Mouse (Mus musculus) myocyte (in vitro differentiated cells): ENCODE results near the gene Cfap99. TPM values are rescaled to one million over a fixed set of nuclear protein-coding genes. Genes with fewer than 3 reads are reported as not detected.

Experiments
- H3K27me3 ChIP-seq: one replicate; pipeline ENCODE4 v1.6.1; 2011; ENCODE audit not compliant: control insufficient read depth, insufficient read depth, insufficient read length
- H3K36me3 ChIP-seq: one replicate; pipeline ENCODE4 v1.6.1; 2011; ENCODE audit not compliant: control insufficient read depth, insufficient read depth
- H3K4me2 ChIP-seq: one replicate; pipeline ENCODE4 v1.6.1; 2011; ENCODE audit warnings: low read depth, control low read depth
- H3K4me3 ChIP-seq: one replicate; pipeline ENCODE4 v1.5.1; 2011; ENCODE audit warnings: mild to moderate bottlenecking, control low read depth, moderate library complexity
- H3K79me2 ChIP-seq: one replicate; pipeline ENCODE4 v1.6.1; 2011; ENCODE audit not compliant: control insufficient read depth, insufficient read depth
- H3ac ChIP-seq: one replicate; pipeline ENCODE4 v1.6.1; 2011; ENCODE audit not compliant: control insufficient read depth, insufficient read length
- CEBPB ChIP-seq: IDR thresholded peaks from 2 replicates; pipeline ENCODE4 v1.6.1; 2011; ENCODE audit warnings: mild to moderate bottlenecking, moderate library complexity; ENCODE audit not compliant: poor library complexity, insufficient read depth, severe bottlenecking
- E2F4 ChIP-seq: IDR thresholded peaks from one replicate; pipeline ENCODE4 v1.6.1; 2011; ENCODE audit warnings: mild to moderate bottlenecking, control low read depth, moderate library complexity; ENCODE audit not compliant: insufficient read depth
- MAX ChIP-seq: IDR thresholded peaks from one replicate; pipeline ENCODE4 v1.6.1; 2011; ENCODE audit warnings: low read depth, mild to moderate bottlenecking, control low read depth
- MYOD1 ChIP-seq, 3 experiments: IDR thresholded peaks; one replicate each; pipeline ENCODE4 v1.6.1; 2011; ENCODE audit warnings: control low read depth in 2 of 3, low read depth in 2 of 3, mild to moderate bottlenecking in 2 of 3, moderate library complexity in 1 of 3; ENCODE audit not compliant: insufficient read length in 2 of 3, control insufficient read depth in 1 of 3
- MYOG ChIP-seq, 3 experiments: IDR thresholded peaks; one replicate each; pipeline ENCODE4 v1.6.1; 2011; ENCODE audit warnings: control low read depth in 2 of 3, low read depth in 2 of 3, mild to moderate bottlenecking in 2 of 3; ENCODE audit not compliant: insufficient read length in 2 of 3, control insufficient read depth in 1 of 3, insufficient read depth in 1 of 3
- POLR2A ChIP-seq: IDR thresholded peaks from one replicate; pipeline ENCODE4 v1.6.1; 2011; ENCODE audit warnings: low read depth, mild to moderate bottlenecking, control low read depth, moderate library complexity; ENCODE audit not compliant: insufficient read length
- POLR2AphosphoS2 ChIP-seq: IDR thresholded peaks from one replicate; pipeline ENCODE4 v1.6.1; 2011; ENCODE audit warnings: low read depth, control low read depth; ENCODE audit not compliant: insufficient read length
- REST ChIP-seq: IDR thresholded peaks from one replicate; pipeline ENCODE4 v1.6.1; 2011; ENCODE audit warnings: mild to moderate bottlenecking, control low read depth, moderate library complexity; ENCODE audit not compliant: insufficient read depth, insufficient read length
- SRF ChIP-seq: IDR thresholded peaks from one replicate; pipeline ENCODE4 v1.6.1; 2011; ENCODE audit warnings: low read depth; ENCODE audit not compliant: control insufficient read depth, insufficient read length
- TCF12 ChIP-seq: IDR thresholded peaks from one replicate; pipeline ENCODE4 v1.6.1; 2011; ENCODE audit warnings: mild to moderate bottlenecking, control low read depth; ENCODE audit not compliant: poor library complexity, insufficient read depth, severe bottlenecking
- TCF3 ChIP-seq: IDR thresholded peaks from one replicate; pipeline ENCODE4 v1.6.1; 2011; ENCODE audit warnings: low read depth, control low read depth; ENCODE audit not compliant: insufficient read length
- USF1 ChIP-seq: IDR thresholded peaks from one replicate; pipeline ENCODE4 v1.6.1; 2011; ENCODE audit warnings: low read depth, mild to moderate bottlenecking, control low read depth, moderate library complexity
- polyA plus RNA-seq: library from polyadenylated mRNA; unstranded; fragments of >200 nt; fragmentation: generic; extraction: Trizol; gene quantifications from one replicate; pipeline ENCODE4 v1.2.1, GENCODE M21; 2012; ENCODE audit warnings: missing spikeins

Cfap99 gene
- polyA plus RNA-seq, 1 experiment, result 0.02 TPM

DNA sequence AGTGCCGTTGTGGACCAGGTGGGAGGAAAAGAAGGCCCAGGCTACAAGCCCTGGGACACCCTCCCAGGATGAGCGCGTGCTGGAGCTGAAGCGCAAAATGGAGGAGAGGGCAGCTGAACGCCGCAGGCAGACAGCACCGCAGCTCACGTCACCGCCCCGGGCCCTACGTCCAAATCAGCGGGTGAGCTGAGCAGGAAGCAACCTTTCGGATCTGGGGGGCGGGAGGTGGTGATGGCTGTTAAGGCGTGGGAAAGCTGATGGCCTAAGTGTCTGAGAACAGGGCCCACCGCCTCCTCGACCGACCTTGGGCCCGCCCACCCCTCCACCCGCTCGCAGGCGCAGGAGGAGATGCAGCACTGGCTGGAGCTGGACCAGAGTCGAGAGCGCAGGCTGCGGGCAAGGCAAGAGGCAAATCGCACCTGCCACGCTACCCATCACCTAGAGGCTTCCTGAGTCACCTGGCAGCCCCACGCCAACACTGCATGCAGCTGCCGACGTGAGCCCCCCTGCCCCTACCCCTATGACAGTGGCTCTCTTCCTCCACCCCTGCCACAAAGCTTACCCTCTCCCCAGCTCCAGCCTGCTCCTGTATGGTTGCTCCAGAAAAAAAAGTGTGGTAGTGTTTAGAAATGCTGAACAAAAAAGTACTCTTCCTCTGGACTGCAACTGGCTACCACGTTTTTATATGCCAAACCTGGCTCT is 38.6 kb downstream of the Cfap99 start:
- H3ac ChIP-seq, result no peak overlapping the region
- no peaks in the 10 kb centered on the region for H3K27me3 ChIP-seq
- no peak for TF ChIP-seq USF1
- no peak for TF ChIP-seq MAX
- H3K4me2 ChIP-seq, result peak overlapping the region; percentile 33
- H3K4me3 ChIP-seq, result no peak overlapping the region
- no peaks in the 10 kb centered on the region for H3K36me3 ChIP-seq
- H3K79me2 ChIP-seq, result no peaks in the 10 kb centered on the region

DNA sequence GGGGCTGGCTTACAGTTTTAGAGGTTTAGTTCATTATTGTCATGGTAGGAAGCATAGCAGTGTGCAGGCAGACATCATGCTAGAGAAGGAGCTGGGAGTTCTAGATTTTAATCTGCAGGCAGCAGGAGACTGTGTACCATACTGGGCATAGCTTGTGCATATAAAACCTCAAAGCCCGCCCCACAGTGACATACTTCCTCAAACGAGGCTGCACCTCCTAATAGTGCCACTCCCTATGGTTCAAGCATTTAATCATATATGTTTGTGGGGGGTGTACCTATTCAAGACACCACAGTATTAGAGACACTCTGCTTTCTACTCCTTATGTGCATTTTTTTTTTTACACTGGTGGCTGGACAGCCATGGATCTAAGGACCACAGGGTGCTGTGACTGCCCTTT is 41.7 kb downstream of the Cfap99 start:
- H3K27me3 ChIP-seq, result no peaks in the 10 kb centered on the region
- H3K4me2 ChIP-seq, result no peak overlapping the region
- TF ChIP-seq POLR2A (no peak), MYOG (IDR thresholded peaks at IDR 0.05; ENCODE audit: control insufficient read depth in 1 of 3, insufficient read depth in 1 of 3, insufficient read length in 2 of 3, low read depth in 2 of 3) (no peak), USF1 (no peak), CEBPB (no peak), TCF3 (no peak), POLR2AphosphoS2 (no peak), TCF12 (no peak), MAX (no peak)
- H3ac ChIP-seq, result no peak overlapping the region
- no peaks in the 10 kb centered on the region for H3K79me2 ChIP-seq
- H3K36me3 ChIP-seq, result no peaks in the 10 kb centered on the region
- H3K4me3 ChIP-seq, result no peak overlapping the region

DNA sequence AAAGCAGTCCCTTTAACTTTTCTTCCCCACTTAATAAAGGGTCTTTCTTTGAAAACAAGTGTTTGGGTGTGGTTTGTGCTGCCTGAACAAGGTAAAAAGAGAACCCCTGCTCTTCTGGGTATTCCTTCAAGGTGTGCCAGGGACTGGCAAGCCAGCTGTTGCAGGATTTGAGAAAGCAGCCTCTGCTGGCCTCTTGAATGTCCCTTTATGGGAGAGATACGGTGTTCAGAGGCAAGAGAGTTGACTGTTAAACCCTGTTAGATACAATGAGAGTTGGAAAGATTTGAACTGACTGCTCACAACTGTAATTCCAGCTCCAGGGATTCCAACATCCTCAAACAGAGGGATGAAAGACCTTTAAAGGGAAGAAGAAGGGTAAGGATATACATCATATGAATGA is 45.7 kb downstream of the Cfap99 start:
- no peak for TF ChIP-seq REST
- no peak for TF ChIP-seq SRF
- TF ChIP-seq USF1, result no peak
- TF ChIP-seq POLR2A, result no peak
- TF ChIP-seq CEBPB, result no peak
- TF ChIP-seq TCF12, result no peak
- TF ChIP-seq TCF3, result no peak
- no peak for TF ChIP-seq MAX
- TF ChIP-seq E2F4, result no peak
- TF ChIP-seq POLR2AphosphoS2, result no peak
- TF ChIP-seq MYOD1 (IDR thresholded peaks at IDR 0.05; ENCODE audit: control insufficient read depth in 1 of 3, insufficient read length in 2 of 3, low read depth in 2 of 3), result no peak
- H3K4me2 ChIP-seq, result no peak overlapping the region
- peaks cover 27% of the 10 kb centered on the region for H3K79me2 ChIP-seq
- no peak overlapping the region for H3ac ChIP-seq
- no peak overlapping the region for H3K4me3 ChIP-seq
- no peaks in the 10 kb centered on the region for H3K27me3 ChIP-seq
- H3K36me3 ChIP-seq, result no peaks in the 10 kb centered on the region

DNA sequence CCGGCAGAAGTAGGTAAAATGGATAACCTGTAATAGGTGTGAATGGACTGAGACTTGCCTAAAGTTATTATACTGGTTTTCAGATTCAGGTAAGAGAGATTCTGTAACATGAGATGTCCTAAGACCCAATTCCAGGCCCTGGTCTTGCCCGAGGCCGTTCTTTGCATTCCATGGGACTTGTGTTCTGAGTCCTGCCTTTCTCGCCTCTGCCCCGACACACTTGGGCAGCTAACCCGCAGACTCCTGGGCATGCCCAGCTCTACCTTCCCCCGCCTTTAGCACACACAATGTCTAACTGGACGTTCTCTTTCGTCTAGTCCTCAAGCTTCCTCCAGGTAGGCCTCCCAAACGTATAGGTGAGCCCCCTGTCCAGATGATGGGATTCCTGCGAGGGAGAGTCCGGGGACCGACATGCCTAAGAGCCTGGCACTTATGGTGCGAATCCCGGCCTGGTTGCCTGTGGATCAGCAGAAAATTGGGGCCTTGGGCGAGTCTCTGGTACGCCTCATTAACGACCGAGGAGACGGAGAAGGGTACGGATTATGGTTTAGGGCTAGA is 47.2 kb downstream of the Cfap99 start:
- H3K79me2 ChIP-seq, result peaks cover 42% of the 10 kb centered on the region
- H3ac ChIP-seq, result peak overlapping the region; percentile 82
- peak overlapping the region; percentile 97 for H3K4me3 ChIP-seq
- TF ChIP-seq POLR2A (no peak), MYOD1 (IDR thresholded peaks at IDR 0.05; ENCODE audit: control insufficient read depth in 1 of 3, insufficient read length in 2 of 3, low read depth in 2 of 3) (no peak), CEBPB (no peak), USF1 (no peak), MYOG (IDR thresholded peaks at IDR 0.05; ENCODE audit: control insufficient read depth in 1 of 3, insufficient read depth in 1 of 3, insufficient read length in 2 of 3, low read depth in 2 of 3) (no peak), TCF12 (no peak), REST (no peak), SRF (no peak), TCF3 (no peak), POLR2AphosphoS2 (no peak)
- H3K36me3 ChIP-seq, result no peaks in the 10 kb centered on the region
- peak overlapping the region; percentile 92 for H3K4me2 ChIP-seq
- H3K27me3 ChIP-seq, result no peaks in the 10 kb centered on the region

DNA sequence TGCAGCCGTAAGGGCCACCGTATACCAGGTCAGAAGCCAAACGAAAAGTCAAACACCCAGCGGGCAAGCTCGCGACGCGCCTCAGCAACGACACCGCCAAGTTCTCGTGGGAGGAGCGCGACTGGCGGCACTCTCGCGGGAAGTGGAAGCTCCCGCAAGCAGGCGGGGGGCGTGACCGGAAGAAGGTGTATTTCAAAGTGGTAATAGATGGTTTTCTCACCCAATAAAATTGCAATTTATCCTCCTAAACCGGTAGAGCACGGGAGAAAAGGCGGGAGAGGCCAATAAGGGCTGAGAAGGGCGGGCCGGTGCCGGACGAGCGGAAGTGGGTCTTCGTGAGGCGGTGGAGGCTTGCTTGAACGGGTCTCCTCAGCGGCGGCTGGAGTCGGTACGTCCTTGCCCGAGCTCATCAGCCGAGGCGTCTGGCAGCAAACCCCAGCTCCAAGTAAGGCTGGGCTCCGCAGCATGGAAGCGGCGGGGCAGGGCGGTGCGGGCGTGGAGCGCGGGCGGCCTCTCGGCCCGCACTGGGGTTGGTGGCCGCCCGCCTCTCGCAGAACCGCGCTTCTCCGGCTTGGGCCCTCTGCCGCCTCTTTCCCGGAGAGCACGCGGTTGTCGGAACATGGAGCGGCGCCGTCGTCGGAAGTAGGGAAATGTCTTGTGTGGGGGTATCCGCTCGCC is 47.8 kb downstream of the Cfap99 start, which contains the start of gene Rnf4:
Gene Rnf4, plus strand, starts transcription at position 193 of the 678 bp plus-strand sequence.
- Histone ChIP-seq H3K79me2 (peaks cover 48% of the 10 kb centered on the region), H3K4me3 (peak within 1 kb of the TSS; percentile 97), H3K4me2 (peak within 1 kb of the TSS; percentile 92), H3ac (peak within 1 kb of the TSS; percentile 82), H3K27me3 (no peaks in the 10 kb centered on the region), H3K36me3 (no peaks in the 10 kb centered on the region)
- TF ChIP-seq TCF12 (no peak), POLR2AphosphoS2 (peak; percentile 91), REST (peak; percentile 56), E2F4 (no peak), POLR2A (peak; percentile 88)
